Mouse (Mus musculus): ENCODE data around the gene Kazn. TPM values are rescaled to one million over a fixed set of nuclear protein-coding genes. Genes with fewer than 3 reads are reported as not detected.

The Kazn gene
- polyA plus RNA-seq, 1 experiment from 2014 or later: 17.9 TPM

- ATAC-seq (ENCODE audit: low read depth): no peak
- Histone ChIP-seq H3K9ac (replicated peaks; ENCODE audit: low read depth, low read length) (no peak overlapping the region), H3K27ac (ENCODE audit: low read depth, low read length) (no peak overlapping the region), H3K9me3 (ENCODE audit: control insufficient read depth, low read length) (no peaks in the 10 kb centered on the region), H3K4me1 (ENCODE audit: control insufficient read depth, insufficient read depth, low read length) (peaks cover 4% of the 10 kb centered on the region; the same call in 1 of the 2 replicates), H3K4me3 (ENCODE audit: low read depth, low read length) (no peak overlapping the region), H3K4me2 (ENCODE audit: low read depth, low read length) (no peak overlapping the region), H3K36me3 (ENCODE audit: control insufficient read depth, insufficient read depth, low read length) (no peaks in the 10 kb centered on the region; the same call in 1 of the 2 replicates), H3K27me3 (ENCODE audit: control insufficient read depth, insufficient read depth, low read length) (no peaks in the 10 kb centered on the region)
- 3% methylated on average over 9 of the region's 9 CpGs for WGBS
These were observed 100.7 kb downstream of the Kazn start for GRCm38 (mm10) chr4:142138356-142139099.

- H3K4me3 ChIP-seq (ENCODE audit: low read depth, low read length): no peak overlapping the region
- no peaks in the 10 kb centered on the region for H3K9me3 ChIP-seq (ENCODE audit: control insufficient read depth, low read length)
- no peak overlapping the region for H3K4me2 ChIP-seq (ENCODE audit: low read depth, low read length)
- no peaks in the 10 kb centered on the region; the same call in 1 of the 2 replicates for H3K36me3 ChIP-seq (ENCODE audit: control insufficient read depth, insufficient read depth, low read length)
- H3K4me1 ChIP-seq (ENCODE audit: control insufficient read depth, insufficient read depth, low read length): peaks cover 4% of the 10 kb centered on the region; the same call in 1 of the 2 replicates
- H3K9ac ChIP-seq (replicated peaks; ENCODE audit: low read depth, low read length): no peak overlapping the region
- WGBS: 80% methylated on average over 10 of the region's 10 CpGs
- H3K27ac ChIP-seq (ENCODE audit: low read depth, low read length): no peak overlapping the region
- H3K27me3 ChIP-seq (ENCODE audit: control insufficient read depth, insufficient read depth, low read length): no peaks in the 10 kb centered on the region
- ATAC-seq (ENCODE audit: low read depth): no peak
These were observed 102.3 kb downstream of the Kazn start for GRCm38 (mm10) chr4:142136766-142137503.

DNA sequence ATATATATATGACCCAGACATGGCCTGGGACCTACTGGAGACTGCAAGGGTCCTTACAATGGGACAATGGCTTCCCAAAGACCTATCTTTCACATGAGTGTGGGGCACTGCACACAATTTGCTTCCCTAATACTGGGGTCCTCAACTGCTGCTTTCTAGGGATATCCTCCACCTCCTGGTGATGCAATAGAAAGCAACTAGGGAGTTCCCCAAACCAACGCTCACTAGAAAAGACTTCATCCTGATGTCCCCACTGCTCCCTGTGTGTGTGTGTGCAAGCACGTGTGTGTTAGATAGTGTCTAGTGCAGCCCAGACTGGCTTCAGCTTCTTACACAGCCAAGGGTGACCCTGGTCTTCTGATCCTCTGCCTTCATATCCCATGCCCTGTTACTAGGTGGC lies 103.7 kb downstream of the Kazn start:
- H3K9me3 ChIP-seq (ENCODE audit: control insufficient read depth, low read length): no peaks in the 10 kb centered on the region
- H3K9ac ChIP-seq (replicated peaks; ENCODE audit: low read depth, low read length): no peak overlapping the region
- no peak for ATAC-seq (ENCODE audit: low read depth)
- H3K4me2 ChIP-seq (ENCODE audit: low read depth, low read length): no peak overlapping the region
- no peaks in the 10 kb centered on the region for H3K36me3 ChIP-seq (ENCODE audit: control insufficient read depth, insufficient read depth, low read length)
- WGBS: 87% methylated on average over 2 of the region's 2 CpGs
- no peak overlapping the region for H3K4me3 ChIP-seq (ENCODE audit: low read depth, low read length)
- H3K4me1 ChIP-seq (ENCODE audit: control insufficient read depth, insufficient read depth, low read length): peaks cover 4% of the 10 kb centered on the region; the same call in 1 of the 2 replicates
- H3K27me3 ChIP-seq (ENCODE audit: control insufficient read depth, insufficient read depth, low read length): no peaks in the 10 kb centered on the region
- H3K27ac ChIP-seq (ENCODE audit: low read depth, low read length): no peak overlapping the region

DNA sequence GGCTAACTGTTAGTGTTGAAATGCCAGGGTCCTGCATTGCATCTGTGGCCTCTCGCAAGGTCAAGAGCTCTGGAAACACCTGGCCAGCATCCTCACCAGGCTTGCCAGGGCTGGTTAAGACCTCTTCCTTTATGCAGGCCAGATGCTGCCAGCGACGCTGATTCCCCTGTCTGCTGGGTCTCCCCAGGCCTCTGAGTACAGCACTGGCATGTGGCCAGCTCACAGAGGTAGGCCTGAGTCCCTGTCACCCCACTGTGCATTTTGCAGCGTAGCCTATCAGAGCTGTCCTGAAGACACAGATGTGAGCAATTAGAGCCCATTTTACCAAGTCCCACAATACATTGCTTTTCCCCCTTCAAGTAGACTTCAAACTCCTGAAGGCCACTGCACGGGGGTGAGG lies 109.0 kb downstream of the Kazn start:
- WGBS: 45% methylated on average over 5 of the region's 5 CpGs

GRCm38 (mm10) chr4:142127275-142127788 lies 111.9 kb downstream of the Kazn start:
- no peaks in the 10 kb centered on the region for H3K4me1 ChIP-seq (ENCODE audit: control insufficient read depth, insufficient read depth, low read length)
- no peak for ATAC-seq (ENCODE audit: low read depth)
- WGBS: 93% methylated on average over 6 of the region's 6 CpGs

More for the DNA sequence above, 109.0 kb downstream of the Kazn start:
- no peak overlapping the region for H3K27ac ChIP-seq (ENCODE audit: low read depth, low read length)
- no peak overlapping the region for H3K9ac ChIP-seq (replicated peaks; ENCODE audit: low read depth, low read length)
- ATAC-seq (ENCODE audit: low read depth): no peak; the same call in 1 of the 2 replicates
- H3K4me1 ChIP-seq (ENCODE audit: control insufficient read depth, insufficient read depth, low read length): no peaks in the 10 kb centered on the region
- no peak overlapping the region for H3K4me3 ChIP-seq (ENCODE audit: low read depth, low read length)
- H3K27me3 ChIP-seq (ENCODE audit: control insufficient read depth, insufficient read depth, low read length): no peaks in the 10 kb centered on the region
- no peak overlapping the region for H3K4me2 ChIP-seq (ENCODE audit: low read depth, low read length)
- no peaks in the 10 kb centered on the region for H3K36me3 ChIP-seq (ENCODE audit: control insufficient read depth, insufficient read depth, low read length)
- H3K9me3 ChIP-seq (ENCODE audit: control insufficient read depth, low read length): no peaks in the 10 kb centered on the region

GRCm38 (mm10) chr4:142126641-142127274 lies 112.4 kb downstream of the Kazn start:
- WGBS: 77% methylated on average over 10 of the region's 10 CpGs

More at GRCm38 (mm10) chr4:142127275-142127788, 111.9 kb downstream of the Kazn start:
- Histone ChIP-seq H3K36me3 (ENCODE audit: control insufficient read depth, insufficient read depth, low read length) (no peaks in the 10 kb centered on the region), H3K4me3 (ENCODE audit: low read depth, low read length) (no peak overlapping the region), H3K27me3 (ENCODE audit: control insufficient read depth, insufficient read depth, low read length) (no peaks in the 10 kb centered on the region), H3K9ac (replicated peaks; ENCODE audit: low read depth, low read length) (no peak overlapping the region), H3K4me2 (ENCODE audit: low read depth, low read length) (no peak overlapping the region), H3K9me3 (ENCODE audit: control insufficient read depth, low read length) (no peaks in the 10 kb centered on the region), H3K27ac (ENCODE audit: low read depth, low read length) (no peak overlapping the region)

GRCm38 (mm10) chr4:142121164-142121563 lies 118.0 kb downstream of the Kazn start:
- H3K4me1 ChIP-seq (ENCODE audit: control insufficient read depth, insufficient read depth, low read length): no peaks in the 10 kb centered on the region
- no peak overlapping the region for H3K9ac ChIP-seq (replicated peaks; ENCODE audit: low read depth, low read length)
- 52% methylated on average over 1 of the region's 1 CpGs for WGBS
- H3K9me3 ChIP-seq (ENCODE audit: control insufficient read depth, low read length): no peaks in the 10 kb centered on the region
- no peak overlapping the region for H3K4me2 ChIP-seq (ENCODE audit: low read depth, low read length)
- no peaks in the 10 kb centered on the region for H3K27me3 ChIP-seq (ENCODE audit: control insufficient read depth, insufficient read depth, low read length)
- no peak overlapping the region for H3K4me3 ChIP-seq (ENCODE audit: low read depth, low read length)
- no peak overlapping the region for H3K27ac ChIP-seq (ENCODE audit: low read depth, low read length)
- H3K36me3 ChIP-seq (ENCODE audit: control insufficient read depth, insufficient read depth, low read length): no peaks in the 10 kb centered on the region
- no peak for ATAC-seq (ENCODE audit: low read depth)

More at GRCm38 (mm10) chr4:142126641-142127274, 112.4 kb downstream of the Kazn start:
- H3K4me2 ChIP-seq (ENCODE audit: low read depth, low read length): no peak overlapping the region
- ATAC-seq (ENCODE audit: low read depth): no peak
- no peaks in the 10 kb centered on the region for H3K4me1 ChIP-seq (ENCODE audit: control insufficient read depth, insufficient read depth, low read length)
- no peaks in the 10 kb centered on the region for H3K27me3 ChIP-seq (ENCODE audit: control insufficient read depth, insufficient read depth, low read length)
- no peak overlapping the region for H3K4me3 ChIP-seq (ENCODE audit: low read depth, low read length)
- H3K36me3 ChIP-seq (ENCODE audit: control insufficient read depth, insufficient read depth, low read length): no peaks in the 10 kb centered on the region
- no peak overlapping the region for H3K9ac ChIP-seq (replicated peaks; ENCODE audit: low read depth, low read length)
- H3K9me3 ChIP-seq (ENCODE audit: control insufficient read depth, low read length): no peaks in the 10 kb centered on the region
- H3K27ac ChIP-seq (ENCODE audit: low read depth, low read length): no peak overlapping the region

GRCm38 (mm10) chr4:142118522-142118921 lies 120.7 kb downstream of the Kazn start:
- no peak overlapping the region for H3K4me2 ChIP-seq (ENCODE audit: low read depth, low read length)
- WGBS: 37% methylated on average over 7 of the region's 7 CpGs
- H3K27ac ChIP-seq (ENCODE audit: low read depth, low read length): no peak overlapping the region
- no peaks in the 10 kb centered on the region for H3K9me3 ChIP-seq (ENCODE audit: control insufficient read depth, low read length)
- H3K4me3 ChIP-seq (ENCODE audit: low read depth, low read length): no peak overlapping the region
- H3K27me3 ChIP-seq (ENCODE audit: control insufficient read depth, insufficient read depth, low read length): no peaks in the 10 kb centered on the region
- no peaks in the 10 kb centered on the region for H3K36me3 ChIP-seq (ENCODE audit: control insufficient read depth, insufficient read depth, low read length)
- no peak; the same call in 1 of the 2 replicates for ATAC-seq (ENCODE audit: low read depth)
- H3K4me1 ChIP-seq (ENCODE audit: control insufficient read depth, insufficient read depth, low read length): no peaks in the 10 kb centered on the region
- no peak overlapping the region for H3K9ac ChIP-seq (replicated peaks; ENCODE audit: low read depth, low read length)

Measured in neural tube, embryonic 14.5 days (tissue).